Mouse (Mus musculus) cerebellum, adult 11 months (tissue): Measurements from ENCODE around the gene Ccser1.
A peak's percentile ranks its signal among the peaks of the same experiment; 100 is the strongest.

Experiments used
- DNase-seq: peaks from one replicate; pipeline ENCODE4 v3.0.0; 2022

Ccser1 gene

DNA sequence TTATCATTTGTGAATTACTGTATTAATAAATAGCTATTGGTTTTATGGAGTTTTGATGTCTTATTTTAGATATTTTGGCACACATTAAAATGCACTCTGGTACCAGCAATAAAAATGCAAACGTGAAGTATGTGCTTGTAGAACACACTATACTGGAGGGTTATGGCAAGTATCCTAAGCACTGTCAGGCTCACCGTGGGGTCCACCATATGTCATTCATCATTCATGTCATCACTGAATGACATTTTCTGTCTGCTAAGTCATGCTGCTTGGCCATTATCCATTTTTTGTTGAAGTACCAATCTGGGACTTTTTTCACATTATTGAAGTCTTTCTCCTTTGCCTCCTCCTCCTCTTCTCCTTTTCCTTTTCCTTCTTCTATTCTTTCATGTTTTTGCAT, 925.3 kb downstream of the Ccser1 start:
- no peak for DNase-seq

GRCm38 (mm10) chr6:62132531-62132930, 952.4 kb downstream of the Ccser1 start:
- DNase-seq, result no peak

DNA sequence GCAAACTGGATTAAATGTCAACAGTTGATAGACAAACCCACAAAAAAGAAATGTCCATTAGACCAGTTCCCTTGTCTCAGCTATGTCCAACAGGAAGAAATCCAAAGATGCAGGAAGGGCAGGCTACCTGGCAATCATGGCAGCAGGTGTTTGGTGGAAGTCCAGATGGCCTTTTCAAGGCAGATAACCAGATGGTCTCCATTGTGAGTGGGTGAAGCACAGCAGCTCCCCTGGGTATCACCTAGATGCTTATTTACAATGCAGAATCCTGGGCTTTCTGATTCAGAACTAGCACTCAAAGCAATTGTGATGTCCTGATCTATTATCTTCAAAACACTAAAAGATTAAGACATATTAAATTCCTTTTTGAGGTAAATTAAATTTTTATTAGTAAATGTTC, 980.2 kb downstream of the Ccser1 start:
- peak; percentile 24 for DNase-seq

- DNase-seq, result no peak
Observed at GRCm38 (mm10) chr6:62162596-62162995, 982.5 kb downstream of the Ccser1 start.

DNA sequence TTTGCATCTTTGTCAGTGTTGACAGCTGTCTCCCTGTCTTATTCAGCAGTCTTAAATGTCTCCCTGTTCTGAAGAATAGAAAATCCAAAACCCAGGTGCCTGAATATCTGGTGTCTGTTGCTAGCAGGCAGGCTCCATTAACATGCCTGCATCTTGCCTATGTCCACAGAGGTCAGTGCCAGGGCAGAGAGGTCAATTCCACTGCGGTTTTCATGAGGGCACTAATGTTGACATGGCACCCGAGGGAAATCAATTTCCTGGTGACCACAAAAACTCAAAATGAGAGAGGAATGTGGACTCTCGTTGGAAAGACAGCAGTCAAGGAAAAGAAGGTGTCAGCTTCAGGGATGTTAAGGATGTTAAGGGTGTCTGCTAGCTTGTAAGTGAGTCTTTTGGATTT, 983.7 kb downstream of the Ccser1 start:
- no peak for DNase-seq

DNA sequence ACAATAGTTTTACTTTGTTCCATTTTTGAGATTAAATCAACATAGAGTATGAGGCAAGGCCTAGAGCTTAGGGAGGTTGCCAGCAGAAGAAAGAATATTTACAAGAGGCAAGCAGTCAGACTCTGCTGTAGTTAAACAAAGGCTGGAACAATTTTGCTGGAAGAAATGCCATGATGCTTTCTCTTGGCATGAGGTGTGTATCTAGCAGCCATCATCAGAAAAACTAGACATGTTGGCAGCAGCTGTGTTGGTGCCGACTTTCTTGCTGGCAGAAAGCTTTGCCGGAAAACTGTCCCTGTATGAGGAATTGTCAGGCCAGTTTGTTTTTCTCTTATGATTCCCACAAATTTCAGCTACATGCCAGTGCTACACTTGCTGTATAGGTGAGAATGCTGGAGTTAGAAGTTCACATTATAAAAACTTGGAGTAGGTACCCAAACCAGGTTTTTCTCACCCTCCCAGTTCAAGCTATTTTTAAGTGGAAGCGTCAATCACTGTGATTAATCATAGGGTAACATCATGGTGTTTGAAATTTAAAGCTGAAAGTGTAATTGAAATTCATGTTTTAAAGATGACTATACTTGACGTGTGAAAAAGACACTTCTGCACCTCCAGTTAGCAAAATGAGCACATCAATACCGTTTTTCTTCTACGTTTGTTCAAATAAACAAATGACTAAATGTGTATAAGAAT, 1016.5 kb downstream of the Ccser1 start:
- no peak for DNase-seq

- no peak for DNase-seq
Observed at GRCm38 (mm10) chr6:62198768-62199167, 1018.6 kb downstream of the Ccser1 start.

- peak; percentile 44 for DNase-seq
Observed at GRCm38 (mm10) chr6:62205013-62205412, 1024.9 kb downstream of the Ccser1 start.

- DNase-seq, result no peak
Observed at GRCm38 (mm10) chr6:62221856-62222255, 1041.7 kb downstream of the Ccser1 start.

DNA sequence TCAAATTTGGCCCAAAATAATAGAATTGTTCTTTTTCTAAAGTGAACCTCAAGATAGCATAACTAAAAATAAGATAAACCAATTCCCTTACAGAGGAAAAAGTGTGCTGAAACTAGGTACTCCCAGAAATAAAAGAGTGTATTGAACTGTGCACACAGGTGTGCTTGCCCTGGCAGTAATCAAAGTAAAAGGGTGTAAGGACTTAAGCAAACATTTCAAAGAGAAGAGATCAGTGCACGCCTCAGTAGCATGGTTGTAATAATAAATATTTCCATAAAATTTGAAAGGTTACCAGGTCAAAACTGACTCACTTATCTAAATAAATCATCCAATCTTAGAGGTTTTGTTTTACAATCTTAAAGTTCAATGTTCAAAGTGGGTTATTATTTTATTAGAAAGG, 1083.8 kb downstream of the Ccser1 start:
- DNase-seq, result no peak

DNA sequence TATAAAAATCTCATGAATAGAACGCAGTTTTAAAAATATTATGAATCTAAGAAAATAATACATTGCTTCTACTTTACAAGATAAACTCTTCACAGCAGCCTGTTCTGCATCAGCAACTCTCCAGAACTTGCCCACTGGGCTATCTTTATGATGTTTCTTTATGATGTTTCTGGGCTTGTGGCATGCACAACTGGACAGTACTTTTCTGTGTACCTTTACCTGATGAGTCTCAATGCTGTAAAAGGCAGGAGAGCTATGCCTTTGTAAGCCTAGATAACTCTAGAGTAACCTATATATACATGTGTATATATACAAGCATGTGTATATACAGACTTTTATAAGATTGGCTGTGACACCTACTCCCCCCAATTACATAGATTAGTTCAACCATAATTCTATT, 1084.4 kb downstream of the Ccser1 start:
- DNase-seq, result no peak

GRCm38 (mm10) chr6:62281256-62281655, 1101.1 kb downstream of the Ccser1 start:
- no peak for DNase-seq

DNA sequence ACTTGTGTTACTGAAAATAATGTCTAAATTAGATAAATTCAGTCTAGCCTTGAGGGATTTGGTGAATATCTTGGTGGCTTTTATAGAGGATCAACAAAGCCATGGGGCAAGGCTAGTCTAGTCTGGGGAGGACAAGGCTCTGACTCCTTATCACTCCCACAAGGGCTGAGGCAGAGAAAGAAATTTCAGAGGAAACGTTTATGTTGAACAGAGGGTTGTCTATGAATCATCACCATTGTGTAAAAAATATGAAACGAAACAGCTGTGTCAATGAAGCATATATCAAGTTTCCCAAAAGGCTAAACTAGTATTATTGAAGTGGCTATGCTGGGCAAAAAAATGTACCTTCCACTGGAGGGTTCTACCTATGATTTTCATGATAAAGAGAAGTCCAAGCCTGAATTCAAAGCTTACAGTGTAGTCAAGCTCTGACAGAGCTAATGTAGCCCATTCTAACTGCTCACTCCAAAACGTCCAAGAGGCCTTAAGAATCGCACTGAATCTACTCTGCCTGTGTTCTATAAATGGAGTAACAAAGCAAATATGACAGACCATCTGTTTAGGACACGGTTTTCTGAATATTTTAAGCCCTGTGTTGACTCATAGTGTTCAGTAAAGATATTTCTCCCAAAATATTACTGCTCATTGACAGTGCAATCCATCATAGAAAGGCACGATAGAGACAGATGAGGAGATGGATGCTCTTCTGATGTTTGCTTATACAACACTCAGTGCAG, 1121.6 kb downstream of the Ccser1 start:
- no peak for DNase-seq

- no peak for DNase-seq
Observed at GRCm38 (mm10) chr6:62318627-62319026, 1138.5 kb downstream of the Ccser1 start.

- DNase-seq, result no peak
Observed at GRCm38 (mm10) chr6:62340319-62340718, 1160.2 kb downstream of the Ccser1 start.

DNA sequence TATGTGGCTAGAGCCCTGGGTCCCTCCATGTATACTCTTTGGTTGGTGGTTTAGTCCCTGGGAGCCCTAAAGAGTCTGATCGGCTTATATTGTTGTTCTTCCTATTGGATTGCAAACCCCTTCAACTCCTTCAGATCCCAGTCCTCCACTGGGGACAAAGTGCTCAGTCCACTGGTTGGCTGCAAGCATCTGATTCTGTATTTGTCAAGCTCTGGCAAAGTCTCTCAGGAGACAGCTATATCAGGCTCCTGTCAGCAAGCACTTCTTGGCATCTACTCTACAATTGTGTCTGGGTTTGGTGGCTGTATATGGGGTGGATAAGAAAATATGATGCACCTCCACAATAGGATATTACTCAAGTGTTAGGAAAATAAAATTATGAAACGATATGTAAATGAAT, 1187.7 kb downstream of the Ccser1 start:
- DNase-seq, result no peak
